Mouse (Mus musculus) lung, postnatal 25 days (tissue): ENCODE measurements at regions not wholly inside any gene's neighbourhood (a gene's known extent, or its start where the extent isn't known, plus 50 kb on each side); places are given as distances from the start of the nearest gene placed in this dataset.

Source experiments
- DNase-seq: peaks from one replicate; pipeline ENCODE4 v3.0.0; 2022; ENCODE audit warnings: low spot score

GRCm38 (mm10) chr3:14952169-14952729, 66.2 kb downstream of the Car2 start:
- no peak for DNase-seq

GRCm38 (mm10) chr3:14952951-14953350, 66.9 kb downstream of the Car2 start:
- no peak for DNase-seq

- DNase-seq = peak; percentile 65
These were observed 71.4 kb downstream of the Car2 start for GRCm38 (mm10) chr3:14957481-14957880.

- no peak for DNase-seq
These were observed 72.2 kb downstream of the Car2 start for GRCm38 (mm10) chr3:14958277-14958676.

- DNase-seq = peak; percentile 53
These were observed 73.5 kb downstream of the Car2 start for GRCm38 (mm10) chr3:14959586-14959985.

GRCm38 (mm10) chr3:14964795-14965194, 78.7 kb downstream of the Car2 start:
- DNase-seq = no peak

- no peak for DNase-seq
These were observed 79.5 kb downstream of the Car2 start for GRCm38 (mm10) chr3:14965438-14966044.

- DNase-seq = no peak
These were observed 81.2 kb downstream of the Car2 start for GRCm38 (mm10) chr3:14967235-14967634.

- no peak for DNase-seq
These were observed 82.3 kb downstream of the Car2 start for GRCm38 (mm10) chr3:14968345-14968744.

GRCm38 (mm10) chr3:14969698-14970097, 83.6 kb downstream of the Car2 start:
- no peak for DNase-seq

GRCm38 (mm10) chr3:14971647-14972046, 85.6 kb downstream of the Car2 start:
- no peak for DNase-seq

- DNase-seq = no peak
These were observed 88.7 kb downstream of the Car2 start for GRCm38 (mm10) chr3:14974758-14975157.

GRCm38 (mm10) chr3:14975203-14975602, 89.1 kb downstream of the Car2 start:
- no peak for DNase-seq

- no peak for DNase-seq
These were observed 93.1 kb downstream of the Car2 start for GRCm38 (mm10) chr3:14979116-14979613.

GRCm38 (mm10) chr3:14989635-14990034, 103.6 kb downstream of the Car2 start:
- no peak for DNase-seq

GRCm38 (mm10) chr3:14993936-14994335, 107.9 kb downstream of the Car2 start:
- DNase-seq = no peak

- DNase-seq = no peak
These were observed 111.2 kb downstream of the Car2 start for GRCm38 (mm10) chr3:14997241-14997640.

GRCm38 (mm10) chr3:14998521-14998920, 112.4 kb downstream of the Car2 start:
- DNase-seq = no peak

- no peak for DNase-seq
These were observed 113.3 kb downstream of the Car2 start for GRCm38 (mm10) chr3:14999411-14999810.

- DNase-seq = no peak
These were observed 113.8 kb downstream of the Car2 start for GRCm38 (mm10) chr3:14999914-15000313.

GRCm38 (mm10) chr3:15000657-15001056, 114.6 kb downstream of the Car2 start:
- no peak for DNase-seq

GRCm38 (mm10) chr3:15007821-15008220, 121.7 kb downstream of the Car2 start:
- no peak for DNase-seq

GRCm38 (mm10) chr3:15008501-15008900, 122.4 kb downstream of the Car2 start:
- DNase-seq = no peak

- no peak for DNase-seq
These were observed 123.7 kb downstream of the Car2 start for GRCm38 (mm10) chr3:15009747-15010146.
